Mouse (Mus musculus) T-helper 17 cell (primary cell): Measurements from ENCODE around the gene Rnase4.

Experiments
- in situ Hi-C, 2 experiments: fragments of 300-600 bp; cut with MboI, MseI; formaldehyde crosslinking; loops; 1 replicate in 1 of 2; 2 replicates in 1 of 2; pipeline ENCODE4 v1.15.1; 2025; ENCODE audit warnings: high pct_unique_total_duplicates in 2 of 2

Rnase4 gene

DNA sequence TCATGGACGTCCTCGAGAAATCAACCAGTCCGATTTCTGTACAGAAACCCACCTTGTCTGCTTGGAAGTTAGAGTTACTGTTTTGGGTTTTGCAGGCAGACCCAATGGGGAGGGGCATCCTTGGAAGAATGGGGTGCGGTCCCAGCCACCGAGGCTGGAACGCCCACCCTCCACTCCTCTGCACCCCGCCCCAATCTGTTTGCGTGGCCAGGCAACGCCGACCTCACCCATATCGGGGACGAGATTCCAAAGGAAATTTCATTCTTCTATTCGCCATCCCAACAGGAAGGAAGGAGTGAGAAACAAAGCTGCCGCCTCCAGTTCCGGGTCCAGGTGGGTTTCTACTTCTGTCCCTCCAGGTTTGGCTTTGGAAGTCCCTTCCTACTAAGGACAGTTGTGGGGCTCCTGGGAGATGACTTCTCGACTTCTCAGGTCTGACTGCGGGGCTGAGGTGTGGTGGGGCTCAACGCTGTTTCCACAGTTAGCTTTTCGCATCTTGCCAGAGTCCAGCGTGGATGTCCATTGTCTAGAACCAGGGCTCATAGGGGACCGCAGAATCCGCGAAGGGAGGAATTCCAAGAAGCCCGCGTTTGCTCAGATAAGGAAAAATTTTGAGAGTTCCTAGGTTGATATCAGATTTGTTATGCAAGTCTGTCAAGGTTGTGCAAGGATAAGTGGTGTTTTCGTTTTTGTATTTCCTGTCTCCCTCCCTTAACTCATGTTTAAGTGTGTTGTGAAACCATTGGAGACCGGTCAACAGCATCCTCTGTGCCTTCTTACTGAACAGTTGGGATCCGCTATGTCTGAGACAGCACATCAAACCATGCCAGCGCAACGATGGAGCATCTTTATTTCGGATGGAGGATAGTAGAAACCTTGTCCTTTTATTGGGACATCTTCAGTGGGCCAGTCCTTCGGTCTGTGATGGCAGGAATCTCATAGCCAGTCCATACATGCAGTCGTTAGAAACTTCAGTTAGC lies at the start of gene Rnase4, which contains the start of gene Ang:
TSS of gene Rnase4 (plus strand) at position 157 of the 980 bp plus-strand sequence.
TSS of gene Ang (plus strand) at position 230 of the 980 bp plus-strand sequence.
- in situ Hi-C loops = no loop called here

DNA sequence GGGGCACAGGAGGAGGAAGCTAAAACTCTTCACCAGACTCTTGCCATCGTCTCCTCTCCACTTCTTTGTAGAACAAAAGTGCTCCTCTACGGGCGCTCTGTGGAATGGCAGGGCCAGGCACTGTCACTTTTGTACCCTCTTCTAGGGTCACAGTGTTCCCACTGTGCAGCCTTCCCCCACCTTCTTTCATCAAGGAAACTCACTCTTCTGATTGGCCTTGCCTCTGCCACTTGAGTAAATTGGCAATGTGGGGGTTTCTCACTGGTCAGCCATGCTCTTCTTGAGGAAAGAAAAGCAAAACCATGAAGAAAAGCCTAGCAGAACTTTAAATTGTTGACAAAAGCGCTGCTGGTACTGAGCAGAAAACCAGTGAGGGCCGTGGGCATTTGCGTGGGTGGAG lies 49.1 kb upstream of the Rnase4 start, which contains the start of gene Rnase9:
TSS of gene Rnase9 (minus strand) at position 101 of the 400 bp plus-strand sequence.
- in situ Hi-C loops = no loop called here

DNA sequence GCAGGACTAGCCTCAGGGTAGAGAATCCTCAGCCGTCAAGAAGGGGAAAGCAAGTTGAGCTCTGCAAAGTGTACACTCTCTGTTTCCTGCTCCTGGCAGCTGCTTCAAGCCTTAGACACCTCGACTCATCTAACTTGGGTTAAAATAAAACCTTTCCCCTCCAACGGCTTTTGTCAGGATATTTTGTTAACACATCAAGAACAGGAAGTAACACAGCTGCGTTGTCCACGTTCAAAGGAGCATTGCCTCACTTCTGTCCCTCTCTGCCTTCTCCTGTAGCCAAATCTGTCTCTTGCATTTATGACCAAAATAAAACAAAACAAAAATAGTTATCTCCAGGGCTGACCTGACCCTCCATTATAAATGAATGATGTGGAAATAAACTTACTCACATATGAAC lies 43.0 kb upstream of the Rnase4 start:
- in situ Hi-C loops = no loop called here

DNA sequence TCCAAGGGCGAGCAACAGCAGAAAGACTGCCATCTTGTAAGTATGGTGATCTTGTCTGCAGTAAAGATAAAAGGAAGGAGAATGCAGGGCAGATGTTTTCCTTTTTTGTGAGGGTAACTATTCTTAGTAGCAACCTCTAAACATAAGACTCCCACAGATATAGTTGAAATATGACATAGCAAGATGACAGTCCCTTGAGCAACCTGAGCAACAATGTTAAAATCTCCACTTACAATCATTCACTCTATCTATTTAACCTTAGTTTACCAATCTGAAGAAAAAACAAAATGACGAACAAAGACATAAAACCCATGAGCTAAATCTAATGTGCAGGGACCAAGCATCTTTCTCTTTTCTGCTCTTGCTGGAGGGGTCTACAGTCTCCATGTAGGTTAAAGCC lies 40.8 kb upstream of the Rnase4 start, which contains the start of gene Rnase11:
TSS of gene Rnase11 (minus strand) at position 101 of the 400 bp plus-strand sequence.
- in situ Hi-C loops = no loop called here

DNA sequence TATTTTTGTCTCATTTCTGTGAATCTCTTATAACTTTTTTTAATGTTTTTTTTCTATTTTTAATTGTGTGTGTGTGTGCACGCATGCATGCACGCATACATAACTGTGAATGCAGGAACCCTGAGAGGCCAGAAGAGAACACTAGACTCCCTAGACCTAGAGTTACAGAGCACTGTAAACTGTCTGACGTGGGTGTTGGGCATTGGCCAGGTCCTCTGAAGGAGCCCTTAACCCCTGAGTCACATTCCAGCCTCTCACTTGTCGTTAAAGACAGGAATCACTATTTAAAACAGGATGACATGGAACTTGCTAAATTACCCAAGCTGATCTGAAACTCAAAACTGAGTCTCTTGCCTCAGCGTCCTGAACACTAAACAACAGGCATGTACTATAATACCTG lies 38.9 kb upstream of the Rnase4 start:
- in situ Hi-C loops = no loop called here

DNA sequence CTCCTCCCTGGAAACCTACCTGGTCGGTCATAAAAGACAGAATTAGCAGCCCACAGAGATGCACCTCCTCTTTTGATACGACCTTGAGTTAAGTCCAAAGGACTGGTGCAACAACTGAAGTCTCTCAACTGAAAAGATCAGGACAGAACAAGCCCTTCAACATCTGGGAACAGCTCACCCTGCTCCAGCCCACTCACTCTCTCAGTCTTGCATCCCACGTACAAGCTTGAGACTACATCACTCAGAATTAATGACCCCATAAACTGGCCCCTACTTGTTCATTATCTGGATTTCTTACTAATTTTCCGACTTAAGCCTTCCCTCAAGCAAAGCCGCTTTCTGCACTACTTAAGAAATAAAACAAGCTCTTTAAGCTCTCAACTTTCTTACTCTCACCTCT lies 37.7 kb upstream of the Rnase4 start:
- in situ Hi-C loops = no loop called here

DNA sequence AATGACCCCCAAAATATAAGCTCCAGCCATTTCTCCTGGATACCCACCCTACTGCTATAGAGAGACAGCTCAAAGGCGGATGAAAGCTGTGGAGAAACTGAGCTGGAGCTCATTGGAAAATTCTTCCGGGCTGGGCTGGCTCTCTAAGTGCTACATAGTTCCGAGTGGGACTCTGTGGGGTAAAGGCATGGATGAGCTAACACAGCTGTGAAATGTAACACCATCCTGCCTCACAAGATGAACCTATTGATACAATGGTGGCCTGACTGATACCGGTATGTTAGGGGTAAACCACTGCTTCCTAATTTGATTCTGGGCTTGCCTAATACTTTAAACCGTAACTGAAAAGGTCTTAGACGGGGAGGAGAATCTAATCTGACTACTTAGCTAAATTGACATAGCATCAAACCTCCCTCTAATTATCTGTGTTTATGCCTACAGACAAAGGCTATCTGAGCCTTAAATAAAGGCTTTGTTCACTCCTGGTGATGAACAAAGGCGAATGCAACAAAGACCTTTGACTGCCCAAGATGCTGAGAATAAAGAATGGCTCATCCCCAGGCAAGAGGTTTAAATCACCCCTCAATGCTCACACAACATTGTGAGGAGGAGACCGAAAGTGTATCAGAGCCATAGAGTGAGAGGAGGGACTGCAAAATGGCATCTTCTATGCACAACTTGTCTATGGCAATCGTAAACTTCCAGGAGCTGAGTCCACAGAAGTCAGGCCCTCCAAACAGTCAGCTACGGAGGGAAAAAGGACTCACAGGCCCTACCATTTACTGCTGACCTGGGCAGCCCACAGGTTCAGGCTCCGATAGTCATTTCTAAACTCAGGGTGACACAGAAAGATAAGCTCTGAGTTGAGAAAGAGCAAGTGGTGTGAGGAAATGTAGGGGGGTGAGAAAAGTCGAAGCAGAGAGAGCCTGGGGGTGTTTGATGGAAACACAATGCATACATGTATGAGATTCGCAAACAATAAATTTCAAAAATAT lies 36.3 kb upstream of the Rnase4 start:
- in situ Hi-C loops = no loop called here

DNA sequence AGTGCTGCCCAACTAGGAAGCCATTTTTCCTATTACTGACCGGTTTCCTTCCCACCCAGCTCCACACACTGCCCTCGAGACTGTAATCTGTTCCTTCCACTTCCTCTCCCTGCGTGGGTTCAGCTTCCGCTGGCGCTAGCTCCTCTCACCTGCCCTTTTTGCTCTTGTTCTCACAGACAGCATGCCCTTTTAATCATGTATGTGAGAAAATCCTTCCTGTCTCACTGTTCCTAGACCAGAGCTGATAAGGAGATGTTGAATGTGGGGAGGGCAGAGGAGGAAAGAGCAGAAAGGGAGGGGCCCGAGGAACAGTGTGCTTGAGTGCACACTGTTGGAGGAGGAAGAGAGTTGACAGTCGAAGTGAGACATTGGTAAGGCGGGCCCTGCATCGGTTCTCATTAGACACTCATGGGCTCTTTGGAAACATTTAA lies 33.5 kb upstream of the Rnase4 start, which contains the start of gene Rnase12:
TSS of gene Rnase12 (minus strand) at position 261 of the 431 bp plus-strand sequence.
- in situ Hi-C loops = no loop called here

DNA sequence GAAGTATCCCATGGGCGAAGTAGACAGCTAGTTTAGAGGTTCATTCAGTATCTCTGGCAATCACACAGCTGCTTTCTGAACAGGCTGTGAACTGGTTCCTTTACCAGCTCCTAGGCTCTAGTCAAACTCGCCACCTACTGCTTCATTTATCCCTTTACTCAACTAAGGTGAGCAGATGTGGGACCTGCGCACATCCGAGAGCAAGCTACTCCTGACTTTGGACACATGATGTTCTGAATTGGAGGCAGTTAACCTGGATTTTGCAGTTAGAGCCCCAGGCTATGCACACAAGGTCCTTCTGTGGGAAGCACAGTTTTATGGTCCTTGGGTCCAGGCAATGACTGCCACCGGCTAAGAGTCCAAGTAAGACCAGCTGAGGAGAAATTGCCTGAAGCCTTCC lies 30.1 kb upstream of the Rnase4 start:
- in situ Hi-C loops = loop anchor here (5.0 to 10.0 kb wide), 3 partner anchors 38 to 1194 kb away; partner anchors contain the start of genes Ccnb1ip1 (in 1 of the 2), Chd8 (in 1 of the 2) and Parp2 (in 1 of the 2)

DNA sequence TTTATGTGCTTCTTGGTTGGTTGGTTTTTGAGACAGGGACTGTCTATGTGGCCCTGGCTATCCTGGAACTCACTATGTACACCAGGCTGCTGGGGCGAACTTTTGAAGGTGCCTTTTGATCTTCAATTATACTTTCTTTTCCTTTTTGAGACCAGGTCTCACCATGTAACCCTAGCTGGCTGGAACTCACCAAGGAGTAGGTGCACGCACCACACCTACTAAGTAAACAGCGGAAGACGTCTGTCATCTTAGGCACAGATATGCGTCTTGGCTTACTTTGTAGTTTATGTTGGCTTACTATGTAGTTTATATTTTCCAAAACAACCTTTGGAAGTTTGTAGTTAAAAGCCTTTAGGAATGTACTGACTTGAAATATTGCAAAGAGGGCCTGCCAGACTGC lies 21.9 kb upstream of the Rnase4 start:
- in situ Hi-C loops = loop anchor here (5.0 to 10.0 kb wide), 3 partner anchors 33 to 1186 kb away; partner anchors contain the start of gene Chd8 (in 1 of the 2)

DNA sequence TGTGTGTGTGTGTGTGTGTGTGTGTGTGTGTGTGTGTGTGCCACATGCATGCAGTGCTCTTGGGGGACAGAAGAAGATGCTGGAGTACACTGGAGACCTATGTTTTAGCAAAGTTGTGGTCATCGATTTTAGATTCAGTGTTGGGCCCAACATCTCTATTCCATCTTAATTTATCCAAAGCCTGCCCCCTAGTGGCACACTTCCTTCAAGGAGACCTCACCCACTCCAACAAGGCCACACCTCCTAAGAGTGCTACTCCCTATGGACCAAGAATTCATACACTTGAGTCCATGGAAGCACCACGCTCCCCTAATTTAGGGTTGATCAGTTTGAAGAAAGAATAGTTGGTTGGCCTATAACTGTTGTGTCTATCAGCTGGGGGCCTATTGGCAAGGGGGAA lies 21.3 kb upstream of the Rnase4 start:
- in situ Hi-C loops = loop anchor here (5.0 to 10.0 kb wide), 4 partner anchors 33 to 1185 kb away; partner anchors contain the start of gene Chd8 (in 1 of the 2)

DNA sequence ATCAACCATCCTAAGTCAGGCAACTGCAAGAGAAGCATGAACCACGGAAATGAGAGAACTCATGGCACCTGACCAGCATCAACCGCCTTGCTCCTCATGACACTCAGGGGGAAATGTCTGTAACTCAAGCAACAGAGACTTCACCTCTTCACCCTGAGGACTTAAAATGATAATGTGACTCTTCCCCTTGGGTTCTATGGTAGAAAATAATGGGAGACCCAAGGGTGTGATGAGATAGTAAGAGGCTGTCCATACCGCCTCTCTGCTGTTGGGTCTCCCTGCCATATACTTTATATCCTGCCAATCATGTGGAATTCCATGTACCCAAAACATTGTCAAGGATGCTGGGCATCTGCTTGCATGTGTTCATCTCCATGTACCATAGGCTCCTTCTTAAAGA lies 16.5 kb upstream of the Rnase4 start, which contains the start of gene Olfr750:
TSS of gene Olfr750 (minus strand) at position 101 of the 400 bp plus-strand sequence.
- in situ Hi-C loops = loop anchor here in 1 of 2 experiments (5.0 kb wide), 1 partner anchor 157 kb away; no protein-coding TSS in a partner anchor

DNA sequence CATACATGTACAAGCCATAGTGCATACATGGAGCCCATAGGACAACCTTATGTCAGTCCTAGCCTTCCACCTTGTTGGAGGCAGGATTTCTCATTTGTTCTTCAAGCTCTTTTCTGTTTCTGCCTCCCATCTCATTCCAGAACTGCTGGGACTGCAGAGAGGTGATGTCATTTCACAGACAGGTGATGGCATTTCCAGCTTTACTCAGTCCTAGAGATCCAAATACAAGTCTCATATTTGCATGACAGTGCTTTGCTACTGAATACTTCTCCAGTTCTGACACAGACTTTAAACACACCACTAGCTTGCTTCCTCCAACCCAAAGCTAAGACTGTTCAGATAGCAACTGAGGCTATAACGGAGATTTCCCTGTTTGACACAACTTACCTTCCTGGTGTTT lies 11.7 kb upstream of the Rnase4 start:
- in situ Hi-C loops = no loop called here

DNA sequence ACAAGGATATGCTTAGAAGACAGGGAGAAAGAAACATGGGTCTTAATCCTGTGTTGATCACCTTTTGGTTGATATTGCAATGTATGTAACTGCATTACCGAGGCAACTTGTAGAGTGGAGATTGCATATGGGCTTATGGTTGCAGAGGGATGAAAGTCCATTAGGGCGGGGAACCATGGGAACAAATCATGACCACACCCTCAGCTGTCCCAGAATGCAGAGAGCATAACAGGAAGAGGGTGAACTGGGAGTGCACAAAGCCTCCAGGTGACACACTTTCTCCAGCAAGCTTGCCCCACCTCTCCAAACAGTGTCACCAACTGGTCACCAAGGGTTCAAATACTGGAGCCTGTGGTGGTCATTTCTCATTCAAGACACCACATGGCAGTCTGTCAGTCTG lies 9.8 kb upstream of the Rnase4 start:
- in situ Hi-C loops = loop anchor here in 1 of 2 experiments (10.0 kb wide), 1 partner anchor 924 kb away; no protein-coding TSS in a partner anchor

DNA sequence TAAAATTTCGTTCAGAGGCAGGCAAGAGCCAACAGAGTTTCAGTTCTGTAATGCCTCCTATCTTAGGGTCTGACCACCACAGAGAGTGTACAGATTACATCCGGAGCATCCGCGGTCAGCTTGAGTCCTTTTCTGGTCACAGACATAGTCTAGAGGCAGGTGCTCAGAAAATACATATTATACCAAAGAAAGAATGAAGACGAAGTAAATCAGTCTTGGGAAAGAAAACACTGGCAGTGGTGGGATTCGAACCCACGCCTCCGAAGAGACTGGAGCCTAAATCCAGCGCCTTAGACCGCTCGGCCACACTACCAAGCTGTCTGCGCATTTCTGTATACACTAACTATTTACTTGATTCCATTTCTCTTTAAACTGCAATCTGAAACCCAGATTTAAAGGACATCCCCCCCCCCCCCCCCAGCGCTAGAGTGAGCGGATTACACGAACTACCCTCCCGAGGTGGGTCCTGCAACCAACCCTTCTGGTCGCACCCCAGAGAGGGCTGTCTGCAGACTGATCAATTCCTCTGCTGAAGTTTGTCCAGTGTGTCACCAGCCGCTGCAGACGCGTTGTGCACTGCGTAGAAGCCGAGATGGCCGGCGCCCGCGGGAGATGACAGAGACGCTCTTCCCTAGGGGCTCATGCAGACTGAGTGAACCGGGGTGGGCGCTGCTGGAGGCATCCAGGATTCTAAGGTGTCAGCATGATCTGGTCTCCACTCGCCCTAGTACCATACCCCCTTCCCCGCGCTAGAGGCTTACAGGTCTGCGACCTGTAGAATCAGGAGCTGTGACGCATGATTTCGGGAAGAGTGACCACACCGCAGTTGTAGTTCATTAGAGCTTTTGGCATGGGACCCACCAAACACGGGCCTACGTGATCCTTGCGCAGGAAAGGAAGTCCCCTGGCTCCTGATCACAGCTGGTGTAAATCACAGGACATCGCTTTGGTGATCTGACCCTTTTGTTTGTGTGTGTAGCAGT lies 8.0 kb upstream of the Rnase4 start:
- in situ Hi-C loops = loop anchor here in 1 of 2 experiments (10.0 kb wide), 1 partner anchor 922 kb away; no protein-coding TSS in a partner anchor

DNA sequence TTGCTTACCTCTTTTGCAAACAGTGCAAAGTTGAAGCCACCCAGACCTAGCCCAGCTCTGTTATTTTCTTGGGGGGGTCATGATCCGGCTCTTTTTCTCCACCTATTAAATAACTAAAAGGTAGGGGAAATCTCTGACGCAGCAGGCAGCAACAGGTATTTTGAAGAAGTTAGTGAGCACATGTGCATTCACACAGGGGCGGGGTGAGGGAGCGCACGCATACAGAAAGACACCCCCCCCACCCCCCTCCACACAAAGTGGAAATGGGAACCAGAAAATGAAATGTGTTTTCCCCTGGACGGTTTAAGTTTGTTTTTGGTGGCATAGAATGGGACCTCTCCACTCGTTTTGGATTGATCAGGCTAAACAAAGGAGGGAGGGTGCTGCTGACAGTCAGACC lies 7.1 kb upstream of the Rnase4 start:
- in situ Hi-C loops = loop anchor here in 1 of 2 experiments (10.0 kb wide), 1 partner anchor 921 kb away; no protein-coding TSS in a partner anchor

DNA sequence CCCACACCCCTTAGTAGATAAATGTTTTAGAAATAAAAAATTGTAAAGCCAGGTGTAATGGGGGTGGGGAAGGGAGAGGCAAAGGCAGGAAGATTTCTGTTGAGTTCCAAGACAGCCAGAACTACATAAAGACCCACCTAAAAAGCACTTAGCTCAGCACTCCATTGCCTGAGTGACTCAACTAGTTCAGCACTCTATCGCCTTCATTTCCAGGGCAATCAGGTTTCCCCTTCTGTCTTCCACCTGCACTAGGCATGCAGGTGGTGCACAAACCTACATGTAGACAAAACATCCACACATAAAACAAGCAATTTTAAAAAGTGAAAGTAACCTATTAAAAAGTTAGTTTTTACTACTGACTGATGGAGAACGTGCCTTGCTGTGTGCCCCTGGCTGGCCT lies 5.8 kb upstream of the Rnase4 start:
- in situ Hi-C loops = loop anchor here in 1 of 2 experiments (5.0 to 10.0 kb wide), 2 partner anchors 278 to 920 kb away; partner anchors contain the start of genes Ccnb1ip1 and Parp2

DNA sequence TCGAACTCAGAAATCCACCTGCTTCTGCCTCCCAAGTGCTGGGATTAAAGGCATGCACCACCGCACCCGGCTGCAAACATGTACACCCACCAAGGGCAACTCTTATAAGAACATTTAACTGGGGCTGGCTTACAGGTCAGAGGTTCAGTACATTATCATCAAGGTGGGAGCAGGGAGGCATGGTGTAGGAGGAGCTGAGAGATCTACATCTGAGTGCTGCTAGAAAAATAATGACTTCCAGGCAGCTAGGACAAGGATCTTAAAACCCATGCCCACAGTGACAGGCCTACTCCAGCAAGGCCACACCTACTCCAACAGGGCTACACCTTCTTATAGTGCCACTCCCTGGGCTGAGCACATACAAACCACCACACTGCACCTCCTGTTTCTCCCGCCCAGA lies 5.0 kb upstream of the Rnase4 start:
- in situ Hi-C loops = loop anchor here in 1 of 2 experiments (5.0 to 10.0 kb wide), 2 partner anchors 279 to 919 kb away; partner anchors contain the start of genes Ccnb1ip1 and Parp2

DNA sequence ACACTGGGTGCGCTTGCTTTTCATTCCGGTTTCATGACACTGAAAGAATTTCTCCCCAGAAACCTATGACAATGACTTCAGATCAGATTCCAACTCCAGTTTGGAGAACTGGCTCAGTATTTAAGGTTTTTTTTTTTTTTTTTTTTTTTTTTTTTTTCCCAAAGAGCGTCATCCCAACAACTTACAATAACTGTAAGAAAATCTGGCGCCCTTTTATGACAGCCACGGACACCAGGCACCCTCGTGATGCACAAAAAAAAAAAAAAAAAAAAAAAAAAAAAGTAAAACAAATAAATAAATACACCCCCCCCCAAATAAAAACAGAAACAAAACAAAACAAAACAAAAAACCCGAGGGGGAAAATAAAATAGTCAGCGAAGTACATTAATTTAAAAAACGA lies 3.1 kb upstream of the Rnase4 start:
- in situ Hi-C loops = loop anchor here in 1 of 2 experiments (5.0 to 10.0 kb wide), 2 partner anchors 280 to 917 kb away; partner anchors contain the start of genes Ccnb1ip1 and Parp2
